Mouse (Mus musculus) thymus, postnatal 14 days (tissue): Measurements from ENCODE around the gene Tex2.
A peak's percentile ranks its signal among the peaks of the same experiment; 100 is the strongest.
"Not testable (repeated sequence)": the region's sequence is repeated elsewhere in the genome, so short reads cannot be mapped to it uniquely, and the experiment has no call there.

Experiments used
- DNase-seq: peaks from one replicate; pipeline ENCODE4 v3.0.0; 2021

Tex2 gene

GRCm38 (mm10) chr11:106612961-106613637 lies at the start of gene Tex2:
Gene Tex2 (minus strand): TSS chr11:106613423.
- peak; percentile 96 for DNase-seq

GRCm38 (mm10) chr11:106662634-106663407 lies 49.6 kb upstream of the Tex2 start:
- DNase-seq = no peak

- peak; percentile 46 for DNase-seq
Measured at GRCm38 (mm10) chr11:106660453-106661081, 47.3 kb upstream of the Tex2 start.

GRCm38 (mm10) chr11:106659598-106660295 lies 46.5 kb upstream of the Tex2 start:
- DNase-seq = no peak

GRCm38 (mm10) chr11:106658051-106658880 lies 45.0 kb upstream of the Tex2 start:
- peak; percentile 53 for DNase-seq

- DNase-seq = not testable (repeated sequence)
Measured at GRCm38 (mm10) chr11:106656896-106657498, 43.8 kb upstream of the Tex2 start.

GRCm38 (mm10) chr11:106648347-106648746 lies 35.1 kb upstream of the Tex2 start:
- peak; percentile 85 for DNase-seq

- DNase-seq = no peak
Measured at GRCm38 (mm10) chr11:106642966-106643637, 29.9 kb upstream of the Tex2 start.

- no peak for DNase-seq
Measured at GRCm38 (mm10) chr11:106641580-106641979, 28.4 kb upstream of the Tex2 start.

GRCm38 (mm10) chr11:106640059-106640458 lies 26.8 kb upstream of the Tex2 start:
- DNase-seq = no peak

- DNase-seq = no peak
Measured at GRCm38 (mm10) chr11:106639356-106639692, 26.1 kb upstream of the Tex2 start.

GRCm38 (mm10) chr11:106638551-106639355 lies 25.5 kb upstream of the Tex2 start:
- no peak for DNase-seq

GRCm38 (mm10) chr11:106637754-106638153 lies 24.5 kb upstream of the Tex2 start:
- no peak for DNase-seq

GRCm38 (mm10) chr11:106635946-106636345 lies 22.7 kb upstream of the Tex2 start:
- DNase-seq = no peak

- DNase-seq = not testable (repeated sequence)
Measured at GRCm38 (mm10) chr11:106634175-106634574, 21.0 kb upstream of the Tex2 start.

- DNase-seq = no peak
Measured at GRCm38 (mm10) chr11:106633456-106633855, 20.2 kb upstream of the Tex2 start.

- DNase-seq = peak; percentile 83
Measured at GRCm38 (mm10) chr11:106627692-106628091, 14.5 kb upstream of the Tex2 start.

GRCm38 (mm10) chr11:106625577-106625976 lies 12.4 kb upstream of the Tex2 start:
- no peak for DNase-seq

- no peak for DNase-seq
Measured at GRCm38 (mm10) chr11:106623629-106624028, 10.4 kb upstream of the Tex2 start.

GRCm38 (mm10) chr11:106622056-106622455 lies 8.8 kb upstream of the Tex2 start:
- no peak for DNase-seq
